Mouse (Mus musculus) CH12.LX (cell line): ENCODE results near the gene Plxdc2. TPM values are rescaled to one million over a fixed set of nuclear protein-coding genes. Genes with fewer than 3 reads are reported as not detected.

ENCODE experiments used
- DNase-seq: peaks from one replicate; pipeline ENCODE4 v3.0.0-alpha.2; 2013; ENCODE audit errors: extremely low read depth
- H3K27ac ChIP-seq: 2 replicates; pipeline ENCODE4 v1.5.1; 2012; ENCODE audit warnings: low read depth, mild to moderate bottlenecking, control low read depth, moderate library complexity; ENCODE audit not compliant: insufficient read depth
- H3K27me3 ChIP-seq: replicated peaks from 2 replicates; pipeline ENCODE3; 2012; ENCODE audit warnings: inconsistent platforms
- H3K36me3 ChIP-seq, 2 experiments: replicated peaks in 1 of 2; 2 replicates each; pipeline versions ENCODE3 to v1.6.1; 2012; ENCODE audit warnings: inconsistent platforms in 1 of 2, low read length in 1 of 2, mild to moderate bottlenecking in 1 of 2, mixed read lengths in 1 of 2, moderate library complexity in 1 of 2; ENCODE audit not compliant: control insufficient read depth in 1 of 2, insufficient read depth in 1 of 2
- H3K4me1 ChIP-seq, 2 experiments: 2 replicates each; pipeline ENCODE4 v1.6.1; 2012; ENCODE audit warnings: inconsistent platforms in 1 of 2, moderate library complexity in 1 of 2; ENCODE audit not compliant: insufficient read depth in 2 of 2, control insufficient read depth in 1 of 2
- H3K4me2 ChIP-seq: 2 replicates; pipeline ENCODE4 v1.6.1; 2012; ENCODE audit warnings: low read depth, mild to moderate bottlenecking, control low read depth; ENCODE audit not compliant: poor library complexity, insufficient read depth, severe bottlenecking
- H3K4me3 ChIP-seq, 3 experiments: fragments of 150-350 bp in 1 of 3; sonication (generic) in 1 of 3; replicated peaks in 1 of 3; 2 replicates each; pipeline versions ENCODE3 to v1.5.1; 2011 to 2012; ENCODE audit warnings: low read depth in 2 of 3, low read length in 2 of 3, mild to moderate bottlenecking in 2 of 3, moderate library complexity in 2 of 3, control low read depth in 1 of 3, improper control_type of control experiment in 1 of 3, inconsistent platforms in 1 of 3, mixed read lengths in 1 of 3; ENCODE audit not compliant: poor library complexity in 1 of 3
- H3K79me2 ChIP-seq: replicated peaks from 2 replicates; pipeline ENCODE4 v1.6.1; 2012; ENCODE audit warnings: mild to moderate bottlenecking, moderate library complexity; ENCODE audit not compliant: control insufficient read depth, poor library complexity, insufficient read depth, severe bottlenecking; ENCODE audit errors: extremely low read depth
- H3K9ac ChIP-seq: 2 replicates; pipeline ENCODE4 v1.6.1; 2012; ENCODE audit warnings: low read depth, mild to moderate bottlenecking, control low read depth, moderate library complexity; ENCODE audit not compliant: insufficient read depth
- H3K9me3 ChIP-seq: replicated peaks from 2 replicates; pipeline ENCODE3; 2012; ENCODE audit warnings: low read length, inconsistent platforms, mixed read lengths
- BHLHE40 ChIP-seq: IDR thresholded peaks from 2 replicates; pipeline ENCODE4 v1.6.1; 2011; ENCODE audit warnings: mild to moderate bottlenecking, low read depth, low read length, improper control_type of control experiment
- CHD1 ChIP-seq: IDR thresholded peaks from 2 replicates; pipeline ENCODE4 v1.6.1; 2012; ENCODE audit warnings: low read depth, low read length, improper control_type of control experiment, inconsistent platforms
- E2F4 ChIP-seq: IDR thresholded peaks from 2 replicates; pipeline ENCODE4 v1.6.1; 2011; ENCODE audit warnings: low read depth, low read length, improper control_type of control experiment; ENCODE audit not compliant: insufficient replicate concordance
- ELF1 ChIP-seq: IDR thresholded peaks from 2 replicates; pipeline ENCODE4 v1.6.1; 2014; ENCODE audit warnings: low read depth, mild to moderate bottlenecking, inconsistent platforms, low read length, improper control_type of control experiment
- ETS1 ChIP-seq: conservative IDR thresholded peaks from 2 replicates; pipeline ENCODE4 v1.6.1; 2012; ENCODE audit warnings: low read depth, mild to moderate bottlenecking, inconsistent platforms, low read length, improper control_type of control experiment, moderate library complexity
- JUND ChIP-seq: conservative IDR thresholded peaks from 2 replicates; pipeline ENCODE4 v1.6.1; 2011; ENCODE audit warnings: low read depth, low read length, improper control_type of control experiment
- RCOR1 ChIP-seq: conservative IDR thresholded peaks from 2 replicates; pipeline ENCODE4 v1.6.1; 2012; ENCODE audit warnings: low read depth, mild to moderate bottlenecking, inconsistent platforms, low read length, improper control_type of control experiment
- SMC3 ChIP-seq: IDR thresholded peaks from 2 replicates; pipeline ENCODE4 v1.6.1; 2011; ENCODE audit warnings: low read depth, low read length, improper control_type of control experiment
- TBP ChIP-seq: conservative IDR thresholded peaks from 2 replicates; pipeline ENCODE4 v1.6.1; 2011; ENCODE audit warnings: low read depth, low read length, improper control_type of control experiment
- dilution Hi-C: fragments of 300-500 bp; cut with MboI; formaldehyde crosslinking; loops from 2 replicates; pipeline ENCODE4 v1.14.3; 2020; ENCODE audit warnings: low sequenced_read_pairs; ENCODE audit not compliant: extremely low pct_unique_long_range_greater_than_20kb, extremely low pct_ligation_motif_present
- in situ Hi-C: fragments of 300-500 bp; cut with MboI; formaldehyde crosslinking; loops from 3 replicates; pipeline ENCODE4 v1.14.3; 2019; ENCODE audit warnings: low sequenced_read_pairs, low pct_ligation_motif_present, low pct_unique_long_range_greater_than_20kb, mixed read lengths
- polyA plus RNA-seq: library from polyadenylated mRNA; unstranded; fragments of >175 nt; gene quantifications from 2 replicates; pipeline ENCODE4 v1.2.1, GENCODE M21; 2012; ENCODE audit warnings: low read depth; ENCODE audit not compliant: insufficient read length
- total RNA-seq, 2 experiments: library from RNA; depleted of rRNA; stranded (reverse); fragments of 300-350 nt in 1 of 2; fragments of >200 nt in 1 of 2; gene quantifications; 2 replicates each; pipeline ENCODE4 v1.2.3; 2012 to 2014

Gene Plxdc2
- total and polyA plus RNA-seq, 3 experiments: not detected

DNA sequence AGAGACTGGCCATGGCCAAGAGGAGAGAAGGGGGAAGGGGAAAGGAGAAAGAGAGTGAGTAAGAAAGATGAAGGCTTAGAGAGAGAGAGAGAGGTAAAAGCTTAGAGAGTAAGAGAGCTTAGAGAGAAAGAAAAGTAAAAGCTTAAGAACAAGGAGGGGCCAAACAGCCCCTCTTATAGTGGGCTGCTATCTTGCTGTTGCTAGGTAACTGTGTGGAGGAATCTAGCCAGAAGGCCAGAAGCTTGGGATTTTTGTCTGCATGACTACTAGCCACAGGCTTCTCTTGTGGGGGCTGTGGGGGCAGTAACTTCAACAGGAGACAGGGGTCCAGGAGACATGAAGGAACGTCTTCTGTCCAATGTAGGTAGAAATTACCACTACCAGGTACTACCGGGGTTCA, 162.0 kb downstream of the Plxdc2 start:
- in situ Hi-C loops (no loop called here), dilution Hi-C loops (no loop called here)
- no peaks in the 10 kb centered on the region for H3K4me1 ChIP-seq

DNA sequence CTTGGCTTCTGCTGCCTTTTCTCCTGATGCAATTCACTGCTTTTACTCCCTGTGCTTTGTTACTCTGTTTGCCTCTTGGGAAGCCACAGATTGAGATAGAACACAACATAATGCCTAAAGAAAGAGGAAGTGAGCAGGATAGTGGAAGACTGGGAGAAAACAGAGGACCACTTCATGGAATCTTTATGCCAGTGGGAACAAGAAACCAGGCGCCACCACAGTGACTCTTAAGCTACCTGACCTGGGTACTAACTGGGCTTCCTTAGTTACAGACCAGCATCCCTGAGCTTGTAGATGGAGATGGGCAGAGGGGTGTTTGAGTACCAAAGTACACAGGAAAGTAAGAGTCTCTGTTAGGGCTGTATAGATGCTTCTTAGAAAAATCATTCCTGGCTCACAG, 167.3 kb downstream of the Plxdc2 start:
- Histone ChIP-seq H3K4me2 (no peak overlapping the region), H3K27me3 (no peaks in the 10 kb centered on the region), H3K36me3 (no peaks in the 10 kb centered on the region), H3K9me3 (no peaks in the 10 kb centered on the region), H3K9ac (no peak overlapping the region), H3K79me2 (no peaks in the 10 kb centered on the region), H3K4me3 (no peak overlapping the region), H3K27ac (no peak overlapping the region), H3K4me1 (peaks cover 0 to 2% of the 10 kb centered on the region in 2 experiments; a peak in 1 of 4 replicates)
- TF ChIP-seq E2F4 (no peak), RCOR1 (no peak), ETS1 (no peak)
- dilution Hi-C loops (no loop called here), in situ Hi-C loops (no loop called here)
- no peak for DNase-seq

More for the DNA sequence above, 162.0 kb downstream of the Plxdc2 start:
- Histone ChIP-seq H3K36me3 (no peaks in the 10 kb centered on the region), H3K9me3 (no peaks in the 10 kb centered on the region), H3K9ac (no peak overlapping the region), H3K4me3 (no peak overlapping the region), H3K79me2 (no peaks in the 10 kb centered on the region), H3K27me3 (no peaks in the 10 kb centered on the region), H3K4me2 (no peak overlapping the region), H3K27ac (no peak overlapping the region)
- DNase-seq: no peak
- no peak for TF ChIP-seq SMC3
- no peak for TF ChIP-seq TBP

DNA sequence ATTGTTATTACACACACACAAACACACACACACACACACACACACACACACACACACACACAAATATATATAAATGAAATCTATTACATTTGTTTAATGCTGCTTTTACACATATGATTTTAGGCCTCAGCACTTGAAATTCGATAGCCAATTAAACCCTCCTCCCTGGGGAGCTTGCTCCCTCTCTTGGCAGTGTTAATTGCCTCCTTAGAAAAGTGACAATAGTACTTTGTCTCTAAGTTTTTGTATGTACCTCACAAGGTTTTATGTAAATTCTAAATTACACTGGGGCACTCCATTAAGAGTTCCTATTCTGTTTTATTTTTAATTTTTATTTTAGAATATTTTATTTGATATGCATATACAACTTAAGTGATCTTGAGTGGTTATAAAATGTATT, 176.1 kb downstream of the Plxdc2 start:
- no peak for TF ChIP-seq CHD1
- no peak for TF ChIP-seq BHLHE40
- TF ChIP-seq JUND: no peak
- no peak for TF ChIP-seq ELF1
- TF ChIP-seq, all 38 proteins: peak for 0
- dilution Hi-C loops: no loop called here
- Histone ChIP-seq H3K9me3 (no peaks in the 10 kb centered on the region), H3K27ac (no peak overlapping the region), H3K4me3 (no peak overlapping the region), H3K36me3 (no peaks in the 10 kb centered on the region), H3K79me2 (no peaks in the 10 kb centered on the region), H3K9ac (no peak overlapping the region), H3K4me2 (no peak overlapping the region), H3K4me1 (peaks cover 0 to 2% of the 10 kb centered on the region in 2 experiments; a peak in 1 of 4 replicates), H3K27me3 (no peaks in the 10 kb centered on the region)
- DNase-seq: no peak
- in situ Hi-C loops: no loop called here
